Mouse (Mus musculus): ENCODE results near the gene Ccdc40.

DNA sequence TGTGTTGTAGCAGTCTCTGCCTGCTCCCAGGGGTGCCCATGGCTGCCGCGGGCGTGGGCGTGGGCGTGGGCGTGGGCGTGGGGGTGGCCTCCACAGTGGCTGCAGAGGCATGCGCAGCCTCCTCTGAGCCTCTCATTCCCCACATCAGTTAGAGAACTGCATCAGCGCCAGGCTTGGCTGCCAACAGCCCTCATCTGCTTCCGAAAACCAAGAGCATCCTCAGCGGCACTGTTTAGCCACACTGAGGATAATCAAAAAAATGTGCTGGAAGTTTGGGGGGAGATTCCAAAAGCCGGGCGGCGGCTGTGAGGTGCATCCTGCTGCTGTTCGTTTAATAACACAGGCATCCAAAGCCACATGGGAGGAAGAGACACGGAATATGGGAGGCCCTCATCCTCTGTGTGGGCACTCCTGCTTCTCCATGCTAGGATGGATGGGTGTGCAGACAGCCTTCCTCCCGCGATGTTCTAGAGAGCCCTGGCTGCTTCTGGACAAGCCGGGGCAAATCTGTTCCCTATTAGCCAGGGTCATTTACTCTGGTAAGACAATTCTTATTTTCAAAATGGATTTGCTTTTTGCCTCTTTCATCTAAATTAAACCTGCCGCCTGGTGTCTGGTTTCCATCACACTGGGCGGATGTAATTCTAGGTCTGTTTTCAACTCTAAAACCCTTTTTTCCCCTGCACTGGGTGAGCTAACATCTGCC lies 16.6 kb upstream of the Ccdc40 start:
- no peak for TF ChIP-seq CTCF (IDR thresholded peaks at IDR 0.05)
- no peak for TF ChIP-seq EP300 (IDR thresholded peaks at IDR 0.05)
